Mouse (Mus musculus) kidney, embryonic 16.5 days (tissue): ENCODE measurements around the gene Cep95. TPM values are rescaled to one million over a fixed set of nuclear protein-coding genes. Genes with fewer than 3 reads are reported as not detected.
"Not testable (repeated sequence)": the region's sequence is repeated elsewhere in the genome, so short reads cannot be mapped to it uniquely, and the experiment has no call there.

Source experiments
- ATAC-seq: fragments of 200-750 bp; cut with Nextera tagmentation; 2 replicates; pipeline ENCODE4 v1.8.0; 2017; ENCODE audit warnings: moderate TSS enrichment; ENCODE audit not compliant: low FRiP score, low TSS enrichment
- H3K27ac ChIP-seq: fragments of 300-500 bp; sonication (generic); 2 replicates; pipeline ENCODE4 v1.5.1; 2014; ENCODE audit warnings: low read length
- H3K27me3 ChIP-seq: fragments of 300-500 bp; sonication (generic); 2 replicates; pipeline ENCODE4 v1.6.1; 2014; ENCODE audit warnings: low read length, control low read depth, mixed read lengths; ENCODE audit not compliant: insufficient read depth
- H3K36me3 ChIP-seq: fragments of 300-500 bp; sonication (generic); 2 replicates; pipeline ENCODE4 v1.6.1; 2014; ENCODE audit warnings: low read length, control low read depth, mixed read lengths; ENCODE audit not compliant: insufficient read depth
- H3K4me1 ChIP-seq: fragments of 300-500 bp; sonication (generic); 2 replicates; pipeline ENCODE4 v1.6.1; 2014; ENCODE audit warnings: low read length, control low read depth, mixed read lengths; ENCODE audit not compliant: insufficient read depth
- H3K4me2 ChIP-seq: fragments of 300-500 bp; sonication (generic); replicated peaks from 2 replicates; pipeline ENCODE4 v1.6.1; 2014; ENCODE audit warnings: low read depth, low read length
- H3K4me3 ChIP-seq: fragments of 300-500 bp; sonication (generic); 2 replicates; pipeline ENCODE4 v1.5.1; 2014; ENCODE audit warnings: mild to moderate bottlenecking, low read length
- H3K9ac ChIP-seq: fragments of 300-500 bp; sonication (generic); replicated peaks from 2 replicates; pipeline ENCODE4 v1.6.1; 2014; ENCODE audit warnings: low read length
- H3K9me3 ChIP-seq: fragments of 300-500 bp; sonication (generic); 2 replicates; pipeline ENCODE4 v1.6.1; 2016; ENCODE audit warnings: low read length, control low read depth
- WGBS: fragments of 180-500 bp; shearing (Covaris S2); extraction: QIAGEN DNeasy Blood & Tissue Kit; methylation state at CpG from one replicate; pipeline ENCODE4 v1.1.7; 2014; 5-methylcytosine and 5-hydroxymethylcytosine counted together
- polyA plus RNA-seq: library from polyadenylated mRNA; unstranded; fragments of >200 nt; fragmentation: Nextera tagmentation; extraction: Ambion mirVana; gene quantifications from 2 replicates; pipeline ENCODE4 v1.2.1, GENCODE M21; 2015

The Cep95 gene
- polyA plus RNA-seq, 1 experiment from 2014 or later = 21.9 TPM

DNA sequence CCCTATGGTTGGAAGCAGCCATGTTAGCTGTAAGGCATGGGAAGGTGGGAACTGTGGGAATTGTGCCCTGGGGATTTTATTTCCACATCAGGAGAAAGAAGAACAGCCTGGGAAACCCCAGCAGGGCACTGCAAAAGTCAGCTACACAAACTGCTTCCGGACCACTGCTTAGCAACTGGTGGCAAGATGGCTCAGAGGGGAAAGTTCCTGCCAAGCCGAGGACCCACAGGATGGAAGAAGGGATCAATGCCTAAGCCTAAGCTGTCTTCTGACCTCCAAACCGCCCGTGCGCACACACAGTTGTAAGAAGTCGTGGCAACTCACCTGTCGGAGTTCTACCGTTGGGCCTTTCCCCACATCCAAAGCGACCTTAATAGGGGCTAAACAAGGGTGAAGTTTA, 16.0 kb upstream of the Cep95 start:
- no peak overlapping the region for H3K4me3 ChIP-seq
- H3K27me3 ChIP-seq = no peaks in the 10 kb centered on the region
- H3K36me3 ChIP-seq = peaks cover 64% of the 10 kb centered on the region
- no peak overlapping the region for H3K4me2 ChIP-seq
- H3K27ac ChIP-seq = no peak overlapping the region
- H3K9me3 ChIP-seq = no peaks in the 10 kb centered on the region; the same call in 1 of the 2 replicates
- H3K9ac ChIP-seq = no peak overlapping the region
- WGBS = 93% methylated on average over 9 of the region's 9 CpGs
- no peaks in the 10 kb centered on the region; the same call in 1 of the 2 replicates for H3K4me1 ChIP-seq
- ATAC-seq = no peak

DNA sequence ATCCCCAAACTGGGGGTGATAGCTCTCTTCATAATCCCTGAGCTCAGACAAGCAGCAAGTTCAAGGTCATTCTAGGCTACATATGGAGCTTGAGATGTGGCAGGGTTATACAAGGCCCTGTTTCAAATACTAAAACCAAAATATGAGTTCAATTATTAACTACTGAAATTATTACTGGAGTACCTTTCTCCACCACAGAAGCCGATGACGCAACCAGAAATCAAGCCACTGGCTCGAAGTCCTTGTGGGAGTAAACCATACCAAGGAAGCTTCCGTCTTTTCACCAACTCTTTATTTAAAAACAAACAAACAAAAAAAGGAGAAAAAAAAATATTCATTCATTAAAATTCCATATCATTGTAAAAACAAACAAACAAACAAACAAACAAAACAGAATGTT, 12.1 kb upstream of the Cep95 start:
- Histone ChIP-seq H3K4me2 (no peak overlapping the region), H3K27ac (no peak overlapping the region), H3K4me3 (no peak overlapping the region), H3K27me3 (no peaks in the 10 kb centered on the region), H3K9me3 (no peaks in the 10 kb centered on the region), H3K36me3 (peaks cover 50% of the 10 kb centered on the region), H3K9ac (no peak overlapping the region), H3K4me1 (peaks cover 11% of the 10 kb centered on the region; the same call in 1 of the 2 replicates)
- WGBS = 84% methylated on average over 4 of the region's 4 CpGs
- ATAC-seq = no peak

DNA sequence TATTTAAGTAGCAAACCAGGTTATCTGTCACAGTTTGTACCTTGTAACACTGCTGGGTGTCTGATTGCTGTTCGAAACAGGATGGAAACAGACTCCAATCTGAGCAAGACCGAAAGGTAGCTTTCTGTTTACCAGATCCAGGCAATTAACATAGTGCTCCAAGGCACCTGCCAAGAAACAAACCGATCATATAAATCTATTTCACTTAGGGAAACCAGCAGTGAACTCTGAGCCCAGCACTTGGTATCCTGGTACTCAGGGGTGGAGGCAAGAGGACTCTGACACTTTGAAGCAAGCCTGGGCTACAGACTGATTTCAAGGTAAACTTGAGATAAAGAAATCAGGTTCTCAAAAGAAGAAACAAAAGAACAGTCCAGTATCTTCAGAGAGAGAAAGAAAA, 11.7 kb upstream of the Cep95 start:
- WGBS = 86% methylated on average over 3 of the region's 3 CpGs
- Histone ChIP-seq H3K4me2 (no peak overlapping the region), H3K27ac (no peak overlapping the region), H3K9me3 (no peaks in the 10 kb centered on the region), H3K9ac (no peak overlapping the region), H3K4me1 (peaks cover 11% of the 10 kb centered on the region; the same call in 1 of the 2 replicates), H3K36me3 (peaks cover 50% of the 10 kb centered on the region), H3K27me3 (no peaks in the 10 kb centered on the region), H3K4me3 (no peak overlapping the region)
- no peak for ATAC-seq

DNA sequence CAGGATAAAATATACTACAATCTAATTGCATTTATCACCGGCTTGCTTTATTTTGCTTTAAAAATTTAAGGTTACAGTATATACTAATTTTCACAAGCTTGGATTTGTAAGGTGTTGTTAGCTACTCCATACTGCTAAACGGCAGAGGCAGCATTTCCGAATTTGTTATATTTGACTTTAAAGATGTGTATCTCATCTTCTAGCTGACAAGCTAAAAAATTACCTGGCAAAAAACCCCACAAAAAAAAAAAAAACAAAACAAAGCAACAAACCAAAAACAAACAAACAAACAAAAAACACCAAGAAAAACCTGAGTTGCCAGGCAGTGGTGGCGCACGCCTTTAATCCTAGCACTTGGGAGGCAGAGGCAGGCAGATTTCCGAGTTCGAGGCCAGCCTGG, 10.9 kb upstream of the Cep95 start:
- H3K4me3 ChIP-seq = 0 out of 2 replicates have a peak overlapping the region, but pooled peaks have one; percentile 61

DNA sequence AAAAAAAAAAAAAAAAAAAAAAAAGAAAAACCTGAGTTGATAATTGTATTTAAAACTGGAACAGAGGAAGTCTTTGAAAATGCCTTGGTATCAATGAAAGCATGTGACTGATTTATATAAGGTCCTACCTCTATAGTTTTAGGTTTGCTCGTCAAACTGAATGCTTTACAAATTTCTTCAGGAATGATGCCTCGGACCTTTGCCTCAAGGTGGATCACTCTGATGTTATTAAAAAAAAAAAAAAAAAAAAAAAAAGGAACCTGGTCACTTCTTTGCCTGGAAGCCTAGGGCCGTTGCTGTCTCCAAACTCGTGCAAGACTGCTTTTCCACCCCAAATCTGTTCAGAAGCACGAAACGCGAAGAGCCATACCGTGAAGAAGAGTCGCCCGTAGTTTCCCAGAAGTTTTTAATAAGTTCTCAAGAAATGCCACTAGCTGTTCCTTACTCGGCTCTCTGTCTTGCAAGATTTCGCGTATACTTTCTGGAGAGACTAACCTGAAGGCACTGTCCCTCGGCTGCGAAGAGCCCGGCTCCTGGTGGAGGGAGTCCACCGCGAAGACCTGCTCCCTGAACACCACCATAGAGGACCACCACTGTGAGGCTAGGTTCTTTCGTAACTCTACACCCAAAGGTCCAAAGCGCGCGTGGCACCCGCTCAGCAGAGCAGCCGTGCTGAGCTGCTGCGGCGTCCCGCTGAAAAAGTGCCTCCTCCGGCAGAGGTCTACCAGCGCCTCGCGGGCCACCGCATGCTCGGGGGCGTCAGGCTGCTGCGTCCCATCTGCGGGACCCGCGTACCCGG, 10.3 kb upstream of the Cep95 start:
- WGBS = under 1% methylated on average over 39 of the region's 39 CpGs

More for the DNA sequence above, 10.9 kb upstream of the Cep95 start:
- Histone ChIP-seq H3K9me3 (no peaks in the 10 kb centered on the region), H3K4me2 (peak overlapping the region; percentile 71), H3K9ac (no peak overlapping the region), H3K4me1 (peaks cover 11% of the 10 kb centered on the region; the same call in 1 of the 2 replicates), H3K27ac (no peak overlapping the region), H3K36me3 (peaks cover 53% of the 10 kb centered on the region), H3K27me3 (no peaks in the 10 kb centered on the region)
- WGBS = 84% methylated on average over 7 of the region's 7 CpGs
- ATAC-seq = no peak

DNA sequence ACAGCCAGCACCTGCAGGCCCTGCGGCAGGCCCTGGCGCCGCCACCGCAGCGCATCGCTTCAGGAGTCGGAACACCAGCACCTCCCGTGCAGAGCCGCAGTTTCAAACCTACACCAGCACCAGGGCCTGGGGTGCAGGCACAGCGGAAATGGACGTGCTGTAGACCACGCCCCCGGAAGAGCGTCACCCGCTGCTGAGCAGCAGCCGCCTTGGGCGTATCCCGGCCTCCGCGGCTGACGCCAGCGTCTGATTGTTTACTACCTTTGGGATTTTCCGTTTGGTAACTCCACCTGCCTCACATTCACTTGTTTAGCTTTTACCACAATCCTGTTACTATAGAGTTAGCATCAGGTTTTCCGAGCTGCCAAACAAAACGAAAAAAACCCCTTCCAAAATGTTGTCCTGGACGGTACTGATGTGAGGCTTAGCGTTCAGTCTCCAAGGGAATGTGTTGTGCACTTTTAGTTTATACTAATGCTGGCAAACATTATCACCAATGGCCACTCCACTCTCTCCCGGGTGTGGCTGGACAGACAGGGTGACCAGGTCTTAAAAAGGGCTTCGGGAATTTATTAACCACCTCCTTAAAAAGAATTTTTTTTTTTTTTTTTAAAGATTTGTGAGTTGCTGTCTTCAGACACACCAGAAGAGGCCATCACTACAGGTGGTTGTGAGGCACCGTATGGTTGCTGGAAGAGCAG, 9.5 kb upstream of the Cep95 start, which contains the start of gene Polg2:
Polg2 (minus strand) TSS at position 150 of the 701 bp plus-strand sequence.
- Histone ChIP-seq H3K4me1 (peaks cover 11% of the 10 kb centered on the region; the same call in 1 of the 2 replicates), H3K9me3 (no peaks in the 10 kb centered on the region), H3K27me3 (no peaks in the 10 kb centered on the region), H3K27ac (peak within 1 kb of the TSS; percentile 95), H3K4me3 (peak within 1 kb of the TSS; percentile 61), H3K9ac (peak within 1 kb of the TSS; percentile 80), H3K4me2 (peak within 1 kb of the TSS; percentile 71), H3K36me3 (peaks cover 50% of the 10 kb centered on the region)
- peak; percentile 99 for ATAC-seq
- under 1% methylated on average over 30 of the region's 30 CpGs for WGBS

More for the DNA sequence above, 10.3 kb upstream of the Cep95 start:
- Histone ChIP-seq H3K4me3 (peak overlapping the region; percentile 61), H3K9me3 (no peaks in the 10 kb centered on the region), H3K36me3 (peaks cover 53% of the 10 kb centered on the region), H3K27ac (peak overlapping the region; percentile 95), H3K27me3 (no peaks in the 10 kb centered on the region), H3K4me1 (peaks cover 11% of the 10 kb centered on the region; the same call in 1 of the 2 replicates), H3K9ac (peak overlapping the region; percentile 80), H3K4me2 (peak overlapping the region; percentile 71)
- ATAC-seq = peak; percentile 83

DNA sequence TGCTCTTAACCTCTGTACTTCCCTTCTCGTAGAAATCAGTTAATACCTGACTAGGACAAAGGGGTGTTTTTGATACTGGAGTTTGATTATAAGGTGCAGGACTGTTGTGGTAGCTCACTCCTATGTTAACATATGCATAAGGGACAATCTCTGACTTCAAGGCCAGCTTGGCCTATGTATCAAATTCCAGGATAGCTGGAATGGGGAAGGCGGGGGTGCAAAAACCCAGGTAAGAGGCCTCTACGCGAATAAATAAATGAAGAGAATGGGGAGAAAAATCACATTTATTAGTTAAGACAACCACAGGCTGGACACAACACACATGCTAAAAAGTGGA, 9.0 kb upstream of the Cep95 start:
- Histone ChIP-seq H3K9me3 (no peaks in the 10 kb centered on the region), H3K27me3 (no peaks in the 10 kb centered on the region), H3K36me3 (peaks cover 49% of the 10 kb centered on the region), H3K4me2 (peak overlapping the region; percentile 71), H3K9ac (peak overlapping the region; percentile 80; the same call in 1 of the 2 replicates), H3K4me1 (peaks cover 11% of the 10 kb centered on the region; the same call in 1 of the 2 replicates), H3K4me3 (peak overlapping the region; percentile 61), H3K27ac (peak overlapping the region; percentile 95)
- WGBS = 61% methylated on average over 4 of the region's 4 CpGs
- no peak; the same call in 1 of the 2 replicates for ATAC-seq

DNA sequence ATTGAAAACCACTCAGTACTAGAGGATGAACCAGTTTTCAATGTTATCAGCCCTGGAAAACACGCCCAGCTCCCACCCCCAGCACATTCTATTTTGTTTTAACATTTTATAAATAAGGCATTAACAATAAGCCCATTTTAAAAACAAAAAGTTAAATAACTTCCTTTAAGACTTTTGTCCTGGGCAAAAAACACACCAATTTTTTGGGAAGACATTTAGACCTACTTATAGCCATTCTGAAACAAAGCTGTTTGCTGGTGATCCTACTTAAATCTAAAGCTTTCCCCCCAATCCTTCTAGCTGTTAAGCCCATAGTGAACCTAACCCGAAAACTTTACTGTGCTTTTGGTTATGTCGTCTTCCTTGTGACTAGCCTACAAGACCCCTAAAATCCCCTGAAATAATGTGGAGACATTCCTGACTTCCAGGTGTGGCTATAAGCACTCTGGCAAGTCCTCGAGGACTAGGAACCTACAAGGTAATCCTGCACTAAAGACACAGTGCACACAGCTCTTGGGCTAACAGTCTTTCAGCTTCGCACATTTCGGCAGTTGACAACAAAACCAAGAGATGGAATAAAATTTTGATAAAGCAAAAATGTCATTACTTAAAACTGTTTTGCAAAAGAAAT, 8.3 kb upstream of the Cep95 start:
- Histone ChIP-seq H3K36me3 (peaks cover 51% of the 10 kb centered on the region), H3K9me3 (no peaks in the 10 kb centered on the region), H3K27me3 (no peaks in the 10 kb centered on the region), H3K27ac (0 out of 2 replicates have a peak overlapping the region, but pooled peaks have one; percentile 46), H3K4me3 (no peak overlapping the region), H3K4me1 (peaks cover 16% of the 10 kb centered on the region), H3K4me2 (no peak overlapping the region), H3K9ac (no peak overlapping the region)
- ATAC-seq = no peak
- 77% methylated on average over 6 of the region's 6 CpGs for WGBS

DNA sequence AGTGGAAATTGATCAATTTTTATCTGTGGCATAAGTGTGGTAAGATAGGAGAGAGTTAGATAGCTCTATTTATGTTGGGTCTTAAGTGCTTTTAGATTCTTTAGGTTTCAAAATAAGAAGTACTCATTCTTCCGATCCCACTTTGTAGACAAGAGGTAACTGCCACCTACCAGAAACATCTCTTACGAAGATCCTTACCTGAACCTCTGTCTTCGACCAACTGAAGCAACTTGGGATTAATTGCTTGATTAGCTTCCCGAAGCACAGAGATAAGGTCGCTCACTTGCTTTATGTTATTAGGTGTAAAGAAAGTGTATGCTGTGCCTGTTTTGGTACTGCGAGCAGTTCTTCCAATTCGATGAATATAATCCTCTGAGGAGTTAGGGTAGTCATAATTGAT, 6.8 kb upstream of the Cep95 start:
- H3K4me3 ChIP-seq, H3K9ac ChIP-seq, H3K27ac ChIP-seq, H3K27me3 ChIP-seq, H3K9me3 ChIP-seq, H3K4me2 ChIP-seq, ATAC-seq: not testable (repeated sequence)
- WGBS = 88% methylated on average over 7 of the region's 7 CpGs
- peaks cover 53% of the 10 kb centered on the region for H3K36me3 ChIP-seq
- H3K4me1 ChIP-seq = peaks cover 22% of the 10 kb centered on the region
